Mouse (Mus musculus): ENCODE data around the gene Tbcd. TPM values are rescaled to one million over a fixed set of nuclear protein-coding genes. Genes with fewer than 3 reads are reported as not detected.

The Tbcd gene
- total and polyA plus RNA-seq, 3 experiments = 62.1 to 86.7 (median 70.4) TPM

DNA sequence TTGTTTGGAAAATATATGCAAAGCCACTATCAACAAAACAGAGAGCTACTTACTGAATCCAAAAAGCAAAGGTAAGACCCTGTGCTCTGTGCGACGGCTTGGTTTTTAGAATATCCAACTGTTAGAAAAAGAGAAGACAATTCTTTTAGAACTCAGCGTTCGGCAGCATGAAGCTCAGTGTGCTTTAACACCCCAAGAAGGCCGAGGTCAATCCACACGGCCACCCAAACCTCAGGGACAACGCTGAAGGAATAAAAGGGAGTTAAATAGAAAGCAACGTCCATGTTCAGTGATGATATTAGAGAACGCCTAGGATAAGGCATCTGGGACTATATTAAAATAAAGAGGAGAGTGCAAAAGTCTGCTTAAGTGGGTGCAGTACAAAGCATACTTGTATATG is 199.8 kb downstream of the Tbcd start:
- Histone ChIP-seq H3K27ac (ENCODE audit: insufficient read depth, low read depth) (no peak overlapping the region), H3K79me2 (replicated peaks; ENCODE audit: control insufficient read depth, extremely low read depth, insufficient read depth, poor library complexity, severe bottlenecking) (no peaks in the 10 kb centered on the region), H3K4me3 (replicated peaks in 1 of 3; ENCODE audit: low read depth in 2 of 3, low read length in 2 of 3, poor library complexity in 1 of 3) (no peak overlapping the region), H3K9me3 (replicated peaks; ENCODE audit: low read length) (no peaks in the 10 kb centered on the region), H3K36me3 (replicated peaks in 1 of 2; ENCODE audit: control insufficient read depth in 1 of 2, insufficient read depth in 1 of 2, low read length in 1 of 2) (peaks cover 37 to 76% of the 10 kb centered on the region in 2 experiments), H3K4me1 (ENCODE audit: control insufficient read depth in 1 of 2, insufficient read depth in 2 of 2) (peaks cover 0 to 5% of the 10 kb centered on the region in 2 experiments; a peak in 1 of 4 replicates), H3K9ac (ENCODE audit: insufficient read depth, low read depth) (no peak overlapping the region), H3K4me2 (ENCODE audit: insufficient read depth, low read depth, poor library complexity, severe bottlenecking) (no peak overlapping the region), H3K27me3 (replicated peaks) (no peaks in the 10 kb centered on the region)
- no peak for DNase-seq (ENCODE audit: extremely low read depth)
- TF ChIP-seq CHD1 (IDR thresholded peaks at IDR 0.05; ENCODE audit: low read depth, low read length) (no peak), ETS1 (conservative IDR thresholded peaks at IDR 0.05; ENCODE audit: low read depth, low read length) (no peak), JUND (conservative IDR thresholded peaks at IDR 0.05; ENCODE audit: low read depth, low read length) (no peak), JUN (IDR thresholded peaks at IDR 0.05; ENCODE audit: insufficient read depth, low read depth, low read length) (no peak), EP300 (IDR thresholded peaks at IDR 0.05; ENCODE audit: low read length) (no peak), MAFK (IDR thresholded peaks at IDR 0.05; ENCODE audit: insufficient replicate concordance, low read length) (no peak), SIN3A (IDR thresholded peaks at IDR 0.05; ENCODE audit: low read length) (no peak), MYC (IDR thresholded peaks at IDR 0.05; ENCODE audit: low read depth, low read length) (no peak), KAT2A (IDR thresholded peaks at IDR 0.05; ENCODE audit: insufficient replicate concordance, low read length) (no peak), E2F4 (IDR thresholded peaks at IDR 0.05; ENCODE audit: insufficient replicate concordance, low read depth, low read length) (no peak), ZMIZ1 (IDR thresholded peaks at IDR 0.05; ENCODE audit: low read depth, low read length) (no peak)
- in situ Hi-C loops (cut with MboI; ENCODE audit: low pct_ligation_motif_present, low pct_unique_long_range_greater_than_20kb, low sequenced_read_pairs) (no loop called here), dilution Hi-C loops (cut with MboI; ENCODE audit: extremely low pct_ligation_motif_present, extremely low pct_unique_long_range_greater_than_20kb, low sequenced_read_pairs) (no loop called here)

- Histone ChIP-seq H3K9ac (ENCODE audit: insufficient read depth, low read depth) (no peak overlapping the region), H3K27me3 (replicated peaks) (no peaks in the 10 kb centered on the region), H3K27ac (ENCODE audit: insufficient read depth, low read depth) (no peak overlapping the region), H3K4me3 (replicated peaks in 1 of 3; ENCODE audit: low read depth in 2 of 3, low read length in 2 of 3, poor library complexity in 1 of 3) (no peak overlapping the region), H3K79me2 (replicated peaks; ENCODE audit: control insufficient read depth, extremely low read depth, insufficient read depth, poor library complexity, severe bottlenecking) (no peaks in the 10 kb centered on the region), H3K9me3 (replicated peaks; ENCODE audit: low read length) (no peaks in the 10 kb centered on the region), H3K4me1 (ENCODE audit: control insufficient read depth in 1 of 2, insufficient read depth in 2 of 2) (peaks cover 0 to 5% of the 10 kb centered on the region in 2 experiments; a peak in 1 of 4 replicates), H3K4me2 (ENCODE audit: insufficient read depth, low read depth, poor library complexity, severe bottlenecking) (no peak overlapping the region), H3K36me3 (replicated peaks in 1 of 2; ENCODE audit: control insufficient read depth in 1 of 2, insufficient read depth in 1 of 2, low read length in 1 of 2) (peaks cover 37 to 73% of the 10 kb centered on the region in 2 experiments)
- in situ Hi-C loops (cut with MboI; ENCODE audit: low pct_ligation_motif_present, low pct_unique_long_range_greater_than_20kb, low sequenced_read_pairs) = no loop called here
- TF ChIP-seq E2F4 (IDR thresholded peaks at IDR 0.05; ENCODE audit: insufficient replicate concordance, low read depth, low read length) = no peak
- TF ChIP-seq CHD2 (IDR thresholded peaks at IDR 0.05; ENCODE audit: low read length) = no peak
- no peak for TF ChIP-seq TBP (conservative IDR thresholded peaks at IDR 0.05; ENCODE audit: low read depth, low read length)
- no peak for TF ChIP-seq USF1 (IDR thresholded peaks at IDR 0.05; ENCODE audit: low read depth, low read length)
- no peak for TF ChIP-seq POLR2AphosphoS2 (IDR thresholded peaks at IDR 0.05; ENCODE audit: low read depth, low read length)
- TF ChIP-seq BHLHE40 (IDR thresholded peaks at IDR 0.05; ENCODE audit: low read depth, low read length) = no peak
- TF ChIP-seq CHD1 (IDR thresholded peaks at IDR 0.05; ENCODE audit: low read depth, low read length) = no peak
- no peak for TF ChIP-seq JUND (conservative IDR thresholded peaks at IDR 0.05; ENCODE audit: low read depth, low read length)
- TF ChIP-seq MEF2A (IDR thresholded peaks at IDR 0.05; ENCODE audit: borderline replicate concordance, low read depth, low read length) = no peak
- TF ChIP-seq PAX5 (IDR thresholded peaks at IDR 0.05; ENCODE audit: low read length) = no peak
- TF ChIP-seq ZKSCAN1 (IDR thresholded peaks at IDR 0.05; ENCODE audit: borderline replicate concordance, low read depth, low read length) = no peak
- TF ChIP-seq TCF12 (IDR thresholded peaks at IDR 0.05; ENCODE audit: low read depth, low read length) = no peak
- no peak for TF ChIP-seq JUN (IDR thresholded peaks at IDR 0.05; ENCODE audit: insufficient read depth, low read depth, low read length)
- TF ChIP-seq USF2 (conservative IDR thresholded peaks at IDR 0.05; ENCODE audit: low read depth, low read length) = no peak
- TF ChIP-seq CTCF (conservative IDR thresholded peaks at IDR 0.05 in 1 of 2, IDR thresholded peaks at IDR 0.05 in 1 of 2; ENCODE audit: low read depth in 2 of 2, low read length in 2 of 2) = no peak
- TF ChIP-seq NELFE (IDR thresholded peaks at IDR 0.05; ENCODE audit: low read depth, low read length) = no peak
- no peak for TF ChIP-seq RAD21 (IDR thresholded peaks at IDR 0.05; ENCODE audit: low read depth, low read length)
- TF ChIP-seq MAZ (IDR thresholded peaks at IDR 0.05; ENCODE audit: low read depth, low read length) = no peak
- DNase-seq (ENCODE audit: extremely low read depth) = no peak
- dilution Hi-C loops (cut with MboI; ENCODE audit: extremely low pct_ligation_motif_present, extremely low pct_unique_long_range_greater_than_20kb, low sequenced_read_pairs) = no loop called here
Observed at GRCm38 (mm10) chr11:121651983-121652382, 200.2 kb downstream of the Tbcd start.

Data from CH12.LX (cell line).